Mouse (Mus musculus): ENCODE data around the gene Gm11634. TPM values are rescaled to one million over a fixed set of nuclear protein-coding genes. Genes with fewer than 3 reads are reported as not detected.
A peak's percentile ranks its signal among the peaks of the same experiment; 100 is the strongest.
"Not testable (repeated sequence)": the region's sequence is repeated elsewhere in the genome, so short reads cannot be mapped to it uniquely, and the experiment has no call there.

Gene Gm11634
- not detected in 2 replicates for polyA plus RNA-seq (2014; fragmentation: Nextera tagmentation; extraction: Ambion mirVana)

DNA sequence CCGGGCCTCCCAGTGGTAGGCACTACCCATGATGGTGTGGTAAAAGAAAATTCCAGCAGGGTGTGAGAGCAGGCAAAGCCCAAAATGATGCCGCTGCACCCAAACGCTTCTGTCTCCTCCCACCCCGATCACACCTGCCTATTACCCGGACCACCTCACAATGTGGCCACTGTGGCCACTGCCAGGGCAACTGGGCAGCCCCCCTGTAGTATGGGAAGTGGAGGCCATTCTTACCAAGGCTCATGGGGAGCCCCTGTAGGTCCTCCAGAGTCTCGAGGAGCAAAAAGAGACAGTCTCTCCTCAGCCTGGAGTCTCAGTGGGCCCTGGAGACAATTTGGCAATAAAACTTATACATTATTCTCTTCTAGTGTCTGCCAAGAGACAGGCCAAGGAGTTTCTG, at the start of gene Gm11634:
TSS of gene Gm11634 (minus strand) at position 101 of the 400 bp plus-strand sequence.
- no peaks in the 10 kb centered on the region for H3K9me3 ChIP-seq (ENCODE audit: control insufficient read depth, low read length)
- ATAC-seq (ENCODE audit: low FRiP score) (no peak), DNase-seq (ENCODE audit: low spot score) (no peak)
- no peaks in the 10 kb centered on the region for H3K27me3 ChIP-seq (ENCODE audit: control insufficient read depth, insufficient read depth, low read length)
- no peaks in the 10 kb centered on the region for H3K4me1 ChIP-seq (replicated peaks; ENCODE audit: control insufficient read depth, insufficient read depth, low read length)
- H3K9ac ChIP-seq (ENCODE audit: low read depth, low read length) = no peak within 1 kb of the TSS
- H3K36me3 ChIP-seq (ENCODE audit: control insufficient read depth, insufficient read depth, low read length) = no peaks in the 10 kb centered on the region
- H3K4me3 ChIP-seq (ENCODE audit: low read depth, low read length) = no peak within 1 kb of the TSS
- 80% methylated on average over 6 of the region's 6 CpGs for WGBS
- no peak within 1 kb of the TSS for H3K27ac ChIP-seq (ENCODE audit: low read depth, low read length)
- H3K4me2 ChIP-seq (replicated peaks; ENCODE audit: low read depth, low read length) = no peak within 1 kb of the TSS

GRCm38 (mm10) chr11:101647093-101647492, 48.0 kb upstream of the Gm11634 start:
- H3K4me1 ChIP-seq (replicated peaks; ENCODE audit: control insufficient read depth, insufficient read depth, low read length) = not testable (repeated sequence)
- 90% methylated on average over 10 of the region's 10 CpGs for whole genome bisulfite sequencing

DNA sequence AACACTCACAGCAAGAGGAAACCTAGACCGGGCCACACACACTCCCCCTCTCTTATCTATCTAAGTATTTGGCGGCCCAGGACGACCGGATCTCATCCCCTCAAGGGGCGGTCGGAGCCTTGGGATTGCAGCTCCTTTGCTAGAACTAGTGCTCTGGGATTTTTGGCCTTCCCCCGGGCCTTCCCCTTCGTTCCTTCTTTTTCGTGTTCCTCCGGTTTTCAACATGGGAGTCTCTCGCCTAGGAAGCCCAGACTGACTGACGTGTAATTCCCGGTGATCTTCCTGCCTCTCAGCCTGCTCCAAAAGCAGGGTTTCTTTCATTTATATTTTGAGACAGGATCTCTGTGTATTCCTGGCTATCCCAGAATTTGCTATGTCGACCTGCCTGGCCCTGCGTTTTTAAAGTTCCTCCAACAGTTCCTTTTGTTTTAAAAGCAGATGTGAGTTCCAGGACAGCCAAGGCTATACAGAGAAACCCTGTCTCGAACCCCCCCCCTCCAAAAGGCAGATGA, 47.3 kb upstream of the Gm11634 start:
- ATAC-seq (ENCODE audit: low FRiP score); H3K4me1 ChIP-seq (replicated peaks; ENCODE audit: control insufficient read depth, insufficient read depth, low read length); H3K36me3 ChIP-seq (ENCODE audit: control insufficient read depth, insufficient read depth, low read length); H3K27me3 ChIP-seq (ENCODE audit: control insufficient read depth, insufficient read depth, low read length); H3K9me3 ChIP-seq (ENCODE audit: control insufficient read depth, low read length): not testable (repeated sequence)
- Histone ChIP-seq H3K4me2 (replicated peaks; ENCODE audit: low read depth, low read length) (0 out of 2 replicates have a peak overlapping the region, but pooled peaks have one; percentile 23), H3K27ac (ENCODE audit: low read depth, low read length) (peak overlapping the region; percentile 88), H3K4me3 (ENCODE audit: low read depth, low read length) (peak overlapping the region; percentile 23; the same call in 1 of the 2 replicates), H3K9ac (ENCODE audit: low read depth, low read length) (peak overlapping the region; percentile 50)
- 22% methylated on average over 9 of the region's 16 CpGs for WGBS
- DNase-seq (ENCODE audit: low spot score) = peak; percentile 31

More at GRCm38 (mm10) chr11:101647093-101647492, 48.0 kb upstream of the Gm11634 start:
- not testable (repeated sequence) for ATAC-seq (ENCODE audit: low FRiP score); H3K36me3 ChIP-seq (ENCODE audit: control insufficient read depth, insufficient read depth, low read length); H3K9ac ChIP-seq (ENCODE audit: low read depth, low read length); H3K27ac ChIP-seq (ENCODE audit: low read depth, low read length); DNase-seq (ENCODE audit: low spot score); H3K27me3 ChIP-seq (ENCODE audit: control insufficient read depth, insufficient read depth, low read length); H3K4me2 ChIP-seq (replicated peaks; ENCODE audit: low read depth, low read length); H3K4me3 ChIP-seq (ENCODE audit: low read depth, low read length); H3K9me3 ChIP-seq (ENCODE audit: control insufficient read depth, low read length)

DNA sequence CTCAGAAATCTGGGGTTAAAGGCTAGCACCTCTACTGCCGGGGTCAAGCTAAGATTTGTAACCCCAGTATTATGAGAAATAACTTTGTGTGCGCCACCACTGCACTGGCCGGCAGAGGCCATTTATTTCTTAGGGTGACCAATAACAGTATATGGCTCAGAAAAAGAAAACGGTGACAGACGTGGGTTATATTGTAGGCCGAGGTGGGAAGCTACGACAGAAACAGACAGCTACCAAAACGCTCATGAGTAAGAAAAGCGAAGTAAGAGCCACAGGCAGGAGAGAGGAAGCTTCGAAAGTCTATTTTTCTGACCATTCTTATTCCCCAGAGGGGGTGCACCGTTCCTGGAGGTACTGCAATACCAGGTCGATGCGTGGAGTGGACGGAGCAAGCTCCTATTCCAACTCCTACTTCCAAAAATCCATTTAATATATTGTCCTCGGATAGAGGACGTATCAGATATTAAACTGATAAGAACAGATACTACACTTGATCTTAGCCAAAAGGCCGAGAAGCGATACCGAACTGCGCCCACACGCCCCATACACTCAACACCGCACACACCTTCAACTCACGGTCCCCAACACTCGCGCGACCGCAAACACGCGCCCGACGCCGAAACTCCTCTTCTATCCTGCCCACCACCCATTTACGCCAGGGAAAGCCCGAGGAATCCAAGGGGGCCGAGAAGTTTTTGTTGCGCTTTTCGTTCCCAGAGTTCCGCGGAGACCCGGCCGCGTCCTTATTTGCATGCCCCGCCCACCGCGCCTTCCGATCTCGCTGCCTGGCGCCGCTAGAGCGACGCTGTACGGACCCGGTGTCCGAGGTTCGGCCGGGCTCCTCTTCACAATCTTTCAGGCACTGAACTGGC, 46.6 kb upstream of the Gm11634 start:
- DNase-seq (ENCODE audit: low spot score) (peak; percentile 81), ATAC-seq (ENCODE audit: low FRiP score) (peak; percentile 87)
- H3K27me3 ChIP-seq (ENCODE audit: control insufficient read depth, insufficient read depth, low read length); H3K36me3 ChIP-seq (ENCODE audit: control insufficient read depth, insufficient read depth, low read length); H3K9me3 ChIP-seq (ENCODE audit: control insufficient read depth, low read length); H3K4me1 ChIP-seq (replicated peaks; ENCODE audit: control insufficient read depth, insufficient read depth, low read length): not testable (repeated sequence)
- Histone ChIP-seq H3K27ac (ENCODE audit: low read depth, low read length) (peak overlapping the region; percentile 88), H3K4me3 (ENCODE audit: low read depth, low read length) (peak overlapping the region; percentile 23; the same call in 1 of the 2 replicates), H3K4me2 (replicated peaks; ENCODE audit: low read depth, low read length) (0 out of 2 replicates have a peak overlapping the region, but pooled peaks have one; percentile 23), H3K9ac (ENCODE audit: low read depth, low read length) (peak overlapping the region; percentile 50; the same call in 1 of the 2 replicates)
- WGBS = under 1% methylated on average over 42 of the region's 56 CpGs

DNA sequence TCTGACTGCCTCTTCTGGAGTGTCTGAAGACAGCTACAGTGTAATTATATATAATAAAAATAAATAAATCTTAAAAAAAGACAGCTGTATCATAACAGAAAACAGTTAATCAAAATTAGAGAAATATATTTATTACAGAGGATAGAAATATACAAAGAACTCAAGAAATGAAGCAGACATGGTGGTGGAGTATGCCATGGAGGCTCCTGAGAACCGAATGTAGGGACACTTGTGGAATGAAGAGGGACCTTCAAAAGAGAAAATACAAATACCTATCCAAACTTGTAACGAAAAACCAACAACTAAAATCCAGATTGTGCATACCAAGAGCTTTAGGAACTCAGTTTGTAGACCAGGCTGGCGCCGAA, 46.0 kb upstream of the Gm11634 start:
- not testable (repeated sequence) for H3K4me2 ChIP-seq (replicated peaks; ENCODE audit: low read depth, low read length); ATAC-seq (ENCODE audit: low FRiP score); H3K36me3 ChIP-seq (ENCODE audit: control insufficient read depth, insufficient read depth, low read length); DNase-seq (ENCODE audit: low spot score); H3K27me3 ChIP-seq (ENCODE audit: control insufficient read depth, insufficient read depth, low read length); H3K4me3 ChIP-seq (ENCODE audit: low read depth, low read length); H3K9me3 ChIP-seq (ENCODE audit: control insufficient read depth, low read length); H3K9ac ChIP-seq (ENCODE audit: low read depth, low read length); H3K4me1 ChIP-seq (replicated peaks; ENCODE audit: control insufficient read depth, insufficient read depth, low read length)
- peak overlapping the region; percentile 36; the same call in 1 of the 2 replicates for H3K27ac ChIP-seq (ENCODE audit: low read depth, low read length)
- WGBS = 3% methylated on average over 4 of the region's 4 CpGs

- Histone ChIP-seq H3K27ac (ENCODE audit: low read depth, low read length) (no peak overlapping the region), H3K4me2 (replicated peaks; ENCODE audit: low read depth, low read length) (no peak overlapping the region), H3K4me1 (replicated peaks; ENCODE audit: control insufficient read depth, insufficient read depth, low read length) (no peaks in the 10 kb centered on the region), H3K9ac (ENCODE audit: low read depth, low read length) (no peak overlapping the region), H3K27me3 (ENCODE audit: control insufficient read depth, insufficient read depth, low read length) (no peaks in the 10 kb centered on the region), H3K9me3 (ENCODE audit: control insufficient read depth, low read length) (no peaks in the 10 kb centered on the region), H3K4me3 (ENCODE audit: low read depth, low read length) (no peak overlapping the region), H3K36me3 (ENCODE audit: control insufficient read depth, insufficient read depth, low read length) (no peaks in the 10 kb centered on the region)
- ATAC-seq (ENCODE audit: low FRiP score) (no peak), DNase-seq (ENCODE audit: low spot score) (no peak)
- 61% methylated on average over 3 of the region's 3 CpGs for WGBS
Measured at GRCm38 (mm10) chr11:101644591-101644990, 45.5 kb upstream of the Gm11634 start.

- H3K4me1 ChIP-seq (replicated peaks; ENCODE audit: control insufficient read depth, insufficient read depth, low read length) = no peaks in the 10 kb centered on the region
- no peak overlapping the region for H3K4me2 ChIP-seq (replicated peaks; ENCODE audit: low read depth, low read length)
- no peak for DNase-seq (ENCODE audit: low spot score)
- H3K27ac ChIP-seq (ENCODE audit: low read depth, low read length) = no peak overlapping the region
- H3K4me3 ChIP-seq (ENCODE audit: low read depth, low read length) = no peak overlapping the region
- no peak overlapping the region for H3K9ac ChIP-seq (ENCODE audit: low read depth, low read length)
- no peak for ATAC-seq (ENCODE audit: low FRiP score)
- no peaks in the 10 kb centered on the region for H3K27me3 ChIP-seq (ENCODE audit: control insufficient read depth, insufficient read depth, low read length)
- 55% methylated on average over 5 of the region's 5 CpGs for WGBS
- H3K36me3 ChIP-seq (ENCODE audit: control insufficient read depth, insufficient read depth, low read length) = no peaks in the 10 kb centered on the region
- no peaks in the 10 kb centered on the region for H3K9me3 ChIP-seq (ENCODE audit: control insufficient read depth, low read length)
Measured at GRCm38 (mm10) chr11:101642931-101643330, 43.9 kb upstream of the Gm11634 start.

DNA sequence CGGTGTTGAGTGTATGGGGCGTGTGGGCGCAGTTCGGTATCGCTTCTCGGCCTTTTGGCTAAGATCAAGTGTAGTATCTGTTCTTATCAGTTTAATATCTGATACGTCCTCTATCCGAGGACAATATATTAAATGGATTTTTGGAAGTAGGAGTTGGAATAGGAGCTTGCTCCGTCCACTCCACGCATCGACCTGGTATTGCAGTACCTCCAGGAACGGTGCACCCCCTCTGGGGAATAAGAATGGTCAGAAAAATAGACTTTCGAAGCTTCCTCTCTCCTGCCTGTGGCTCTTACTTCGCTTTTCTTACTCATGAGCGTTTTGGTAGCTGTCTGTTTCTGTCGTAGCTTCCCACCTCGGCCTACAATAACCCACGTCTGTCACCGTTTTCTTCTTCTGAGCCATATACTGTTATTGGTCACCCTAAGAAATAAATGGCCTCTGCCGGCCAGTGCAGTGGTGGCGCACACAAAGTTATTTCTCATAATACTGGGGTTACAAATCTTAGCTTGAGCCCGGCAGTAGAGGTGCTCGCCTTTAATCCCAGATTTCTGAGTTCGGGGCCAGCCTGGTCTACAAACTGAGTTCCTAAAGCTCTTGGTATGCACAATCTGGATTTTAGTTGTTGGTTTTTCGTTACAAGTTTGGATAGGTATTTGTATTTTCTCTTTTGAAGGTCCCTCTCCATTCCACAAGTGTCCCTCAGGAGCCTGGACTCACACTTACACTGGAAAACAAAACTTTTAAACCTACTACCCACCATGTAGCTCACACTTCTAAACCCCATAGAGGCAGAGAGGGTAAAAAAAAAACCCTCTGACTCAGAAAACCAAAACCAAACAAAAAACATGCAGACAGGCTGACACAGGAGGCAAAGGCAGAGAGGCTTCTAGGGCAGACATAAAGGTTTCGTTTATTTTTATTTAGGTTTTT, 42.9 kb upstream of the Gm11634 start:
- not testable (repeated sequence) for H3K4me1 ChIP-seq (replicated peaks; ENCODE audit: control insufficient read depth, insufficient read depth, low read length); H3K9me3 ChIP-seq (ENCODE audit: control insufficient read depth, low read length); H3K4me3 ChIP-seq (ENCODE audit: low read depth, low read length); H3K9ac ChIP-seq (ENCODE audit: low read depth, low read length); H3K27me3 ChIP-seq (ENCODE audit: control insufficient read depth, insufficient read depth, low read length); H3K36me3 ChIP-seq (ENCODE audit: control insufficient read depth, insufficient read depth, low read length); H3K4me2 ChIP-seq (replicated peaks; ENCODE audit: low read depth, low read length)
- peak; percentile 82 for ATAC-seq (ENCODE audit: low FRiP score)
- WGBS = 8% methylated on average over 12 of the region's 26 CpGs
- peak; percentile 69 for DNase-seq (ENCODE audit: low spot score)
- H3K27ac ChIP-seq (ENCODE audit: low read depth, low read length) = peak overlapping the region; percentile 70; the same call in 1 of the 2 replicates

Measured in hindbrain, embryonic 11.5 days (tissue).